In the genomic region with DNA sequence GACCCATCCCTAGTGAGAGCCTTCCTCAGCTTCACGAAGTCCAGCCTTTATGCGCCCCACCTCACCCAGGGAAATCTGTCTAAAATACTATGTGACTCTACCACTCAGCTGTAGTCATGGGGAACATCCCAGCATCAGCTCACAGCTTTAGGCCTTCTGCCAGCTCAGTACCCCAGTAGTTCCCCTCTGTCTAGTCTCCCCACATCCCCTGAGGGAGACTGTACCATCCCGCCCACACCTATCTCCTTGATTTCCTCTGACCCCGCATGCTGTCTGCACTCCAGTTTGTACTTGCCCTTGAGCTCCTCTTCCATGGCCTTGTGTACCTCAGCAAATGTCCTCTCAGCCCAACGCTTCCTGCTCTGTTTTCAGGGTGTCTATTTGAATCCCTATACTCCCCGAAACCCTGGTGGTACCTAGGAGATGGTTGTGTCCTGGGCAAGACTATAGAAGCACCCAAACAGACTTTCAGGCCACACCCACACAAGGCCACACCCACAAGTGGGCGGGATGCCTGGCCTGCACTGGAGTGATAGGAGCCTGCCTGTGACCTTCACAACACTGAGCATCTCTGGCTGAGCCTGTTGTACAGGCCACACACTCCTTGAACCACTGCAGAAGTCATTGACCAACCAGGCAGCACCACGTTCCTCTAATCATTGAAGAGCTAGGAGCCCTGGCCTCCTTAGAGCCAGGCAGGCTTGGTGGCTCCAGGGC, we compare ENCODE assay signal across 1 mouse cellular context.
TF ChIP-seq lines count a peak whose summit lies in the region.

No protein-coding gene starts in this region.

TF ChIP-seq in MEL, 35 proteins besides CTCF, POLR2A, EP300 and RAD21 (continued from another document):
- TF ChIP-seq POLR2AphosphoS2 (IDR thresholded peaks at IDR 0.05; ENCODE audit: low read length) (no peak), ZNF384 (IDR thresholded peaks at IDR 0.05; ENCODE audit: low read depth, low read length) (no peak), TAL1 (IDR thresholded peaks at IDR 0.05; ENCODE audit: low read length) (peak; percentile 68)
